Mouse (Mus musculus): ENCODE measurements around the gene Asic4. TPM values are rescaled to one million over a fixed set of nuclear protein-coding genes. Genes with fewer than 3 reads are reported as not detected.

Asic4 gene
- polyA plus RNA-seq, 1 experiment from 2014 or later: 0.13 TPM

DNA sequence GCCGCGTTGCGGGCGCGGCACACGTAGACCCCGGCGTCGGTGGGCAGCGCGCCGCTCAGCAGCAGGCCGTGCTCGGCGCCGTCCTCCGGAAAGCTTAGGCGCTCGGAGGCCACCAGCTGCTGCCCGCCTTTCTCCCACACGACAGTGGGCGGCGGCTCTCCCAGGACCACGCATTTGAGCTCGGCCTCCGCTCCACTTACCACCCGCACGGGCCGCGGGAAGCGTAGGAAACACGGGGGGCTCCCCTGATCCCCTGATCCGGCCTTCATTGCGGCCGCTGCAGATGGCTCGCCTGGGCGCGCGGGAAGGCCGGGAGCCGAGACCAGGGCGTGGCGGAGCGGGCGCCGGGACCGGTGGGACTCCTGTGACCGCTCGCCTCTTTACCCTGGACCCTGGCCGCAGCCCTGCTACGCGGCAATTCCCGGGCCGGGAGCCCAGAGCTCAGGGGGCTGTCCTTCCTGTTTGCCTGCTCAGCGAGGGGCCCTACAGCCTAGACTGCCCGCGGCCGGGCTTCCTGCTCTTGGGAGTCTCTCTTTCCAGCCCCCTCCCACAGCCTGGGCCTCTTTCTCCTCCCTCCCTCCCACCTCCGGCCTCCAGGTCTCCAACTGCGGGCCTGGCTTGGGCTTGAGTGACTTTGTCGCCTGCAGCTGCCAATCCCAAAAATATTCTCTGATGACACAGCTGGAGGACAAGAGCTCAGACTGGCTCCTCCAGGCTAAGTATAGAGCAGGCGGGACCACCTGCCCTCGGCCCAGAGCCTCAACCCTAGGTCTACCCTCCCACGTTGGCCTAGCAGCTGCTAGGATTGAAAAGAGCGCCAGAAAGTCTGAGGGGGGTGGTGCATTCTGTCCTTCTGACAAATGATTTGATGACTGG lies 56.0 kb downstream of the Asic4 start, which contains the start of gene Obsl1:
Gene Obsl1 (minus strand): TSS at position 497 of the 876 bp plus-strand sequence.
- no peaks in the 10 kb centered on the region for H3K9me3 ChIP-seq (ENCODE audit: control insufficient read depth, low read length)
- ATAC-seq (ENCODE audit: insufficient number of reproducible peaks, low FRiP score, low TSS enrichment, low read depth) (peak; percentile 86), DNase-seq (ENCODE audit: low spot score) (peak; percentile 90)
- H3K4me2 ChIP-seq (ENCODE audit: low read depth, severe bottlenecking): peak within 1 kb of the TSS; percentile 96
- under 1% methylated on average over 58 of the region's 65 CpGs for WGBS
- peaks cover 11% of the 10 kb centered on the region for H3K36me3 ChIP-seq (ENCODE audit: control insufficient read depth, insufficient read depth, low read length)
- H3K4me3 ChIP-seq (ENCODE audit: low read depth, low read length): peak within 1 kb of the TSS; percentile 92
- H3K4me1 ChIP-seq (ENCODE audit: control insufficient read depth, insufficient read depth, low read length): peaks cover 24% of the 10 kb centered on the region
- H3K27me3 ChIP-seq (ENCODE audit: control insufficient read depth, insufficient read depth, low read length): peaks cover 2% of the 10 kb centered on the region; the same call in 1 of the 2 replicates
- peak within 1 kb of the TSS; percentile 89 for H3K27ac ChIP-seq (replicated peaks; ENCODE audit: low read depth, low read length)
- H3K9ac ChIP-seq (ENCODE audit: low read length): peak within 1 kb of the TSS; percentile 95

DNA sequence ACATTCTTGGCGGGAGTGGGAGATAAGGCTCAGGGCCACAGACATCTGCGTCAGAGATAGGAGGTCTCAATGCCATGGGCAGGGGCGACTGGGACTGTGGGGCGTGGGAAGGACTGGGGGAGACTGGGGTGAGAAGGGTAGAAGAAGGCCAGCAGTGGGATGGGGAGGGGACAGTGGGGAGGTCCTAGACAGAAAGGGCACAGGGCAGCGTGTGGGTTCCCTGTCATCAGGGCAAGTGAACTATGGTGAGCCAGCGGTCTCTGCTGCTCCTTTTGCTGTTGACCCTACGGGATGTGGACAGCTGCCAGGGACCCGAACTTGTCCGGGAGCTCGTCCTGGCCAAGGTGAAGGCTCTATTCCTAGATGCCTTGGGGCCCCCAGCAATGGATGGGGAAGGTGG lies 56.8 kb downstream of the Asic4 start, which contains the start of gene Inha:
Gene Inha (plus strand): TSS at position 72 of the 400 bp plus-strand sequence.
- H3K27ac ChIP-seq (replicated peaks; ENCODE audit: low read depth, low read length): peak within 1 kb of the TSS; percentile 89
- peaks cover 28% of the 10 kb centered on the region for H3K4me1 ChIP-seq (ENCODE audit: control insufficient read depth, insufficient read depth, low read length)
- peak within 1 kb of the TSS; percentile 96 for H3K4me2 ChIP-seq (ENCODE audit: low read depth, severe bottlenecking)
- H3K9ac ChIP-seq (ENCODE audit: low read length): peak within 1 kb of the TSS; percentile 95
- peaks cover 6% of the 10 kb centered on the region for H3K36me3 ChIP-seq (ENCODE audit: control insufficient read depth, insufficient read depth, low read length)
- H3K4me3 ChIP-seq (ENCODE audit: low read depth, low read length): peak within 1 kb of the TSS; percentile 92
- ATAC-seq (ENCODE audit: insufficient number of reproducible peaks, low FRiP score, low TSS enrichment, low read depth) (0 out of 2 replicates have a peak, but pooled peaks have one; percentile 4), DNase-seq (ENCODE audit: low spot score) (no peak)
- peaks cover 2% of the 10 kb centered on the region; the same call in 1 of the 2 replicates for H3K27me3 ChIP-seq (ENCODE audit: control insufficient read depth, insufficient read depth, low read length)
- WGBS: 75% methylated on average over 10 of the region's 10 CpGs
- H3K9me3 ChIP-seq (ENCODE audit: control insufficient read depth, low read length): no peaks in the 10 kb centered on the region

DNA sequence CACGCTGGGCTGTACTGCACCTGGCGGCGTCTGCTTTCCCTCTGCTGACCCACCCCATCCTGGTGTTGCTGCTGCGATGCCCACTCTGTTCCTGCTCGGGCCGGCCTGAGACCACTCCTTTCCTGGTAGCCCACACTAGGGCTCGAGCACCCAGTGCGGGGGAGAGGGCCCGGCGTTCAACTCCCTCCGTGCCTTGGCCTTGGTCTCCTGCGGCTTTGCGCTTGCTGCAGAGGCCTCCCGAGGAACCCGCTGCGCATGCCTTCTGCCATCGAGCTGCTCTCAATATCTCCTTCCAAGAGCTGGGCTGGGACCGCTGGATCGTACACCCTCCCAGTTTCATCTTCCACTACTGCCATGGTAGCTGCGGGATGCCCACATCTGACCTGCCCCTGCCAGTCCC lies 59.4 kb downstream of the Asic4 start:
- ATAC-seq (ENCODE audit: insufficient number of reproducible peaks, low FRiP score, low TSS enrichment, low read depth): no peak
- H3K27ac ChIP-seq (replicated peaks; ENCODE audit: low read depth, low read length): no peak overlapping the region

DNA sequence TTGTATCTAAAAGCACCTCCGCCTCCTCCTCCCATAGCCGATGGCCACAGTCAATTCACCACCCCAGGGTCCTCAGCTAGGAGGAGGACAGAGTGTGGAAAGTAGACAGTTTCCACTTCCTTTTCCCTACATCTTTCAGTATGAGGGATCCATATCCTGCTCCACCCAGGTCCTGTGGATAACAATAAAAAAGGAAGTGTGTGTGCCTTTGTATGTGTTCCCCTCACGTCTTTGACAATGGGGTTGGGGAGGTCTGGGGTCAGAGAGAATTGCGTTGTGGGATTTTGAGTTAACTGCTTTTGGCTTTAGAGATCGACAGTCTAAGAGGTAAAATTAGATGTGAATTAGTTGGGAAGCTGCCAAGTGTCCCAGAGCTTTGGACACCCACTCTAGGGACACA lies 59.9 kb downstream of the Asic4 start:
- 81% methylated on average over 5 of the region's 5 CpGs for WGBS
- DNase-seq (ENCODE audit: low spot score) (no peak), ATAC-seq (ENCODE audit: insufficient number of reproducible peaks, low FRiP score, low TSS enrichment, low read depth) (no peak)
- Histone ChIP-seq H3K9me3 (ENCODE audit: control insufficient read depth, low read length) (no peaks in the 10 kb centered on the region), H3K36me3 (ENCODE audit: control insufficient read depth, insufficient read depth, low read length) (no peaks in the 10 kb centered on the region), H3K27ac (replicated peaks; ENCODE audit: low read depth, low read length) (no peak overlapping the region), H3K9ac (ENCODE audit: low read length) (no peak overlapping the region), H3K4me2 (ENCODE audit: low read depth, severe bottlenecking) (no peak overlapping the region), H3K4me3 (ENCODE audit: low read depth, low read length) (no peak overlapping the region), H3K4me1 (ENCODE audit: control insufficient read depth, insufficient read depth, low read length) (peaks cover 20% of the 10 kb centered on the region), H3K27me3 (ENCODE audit: control insufficient read depth, insufficient read depth, low read length) (0 out of 2 replicates have a peak, but pooled peaks cover 2% of the 10 kb centered on the region)

More for the DNA sequence above, 59.4 kb downstream of the Asic4 start:
- 48% methylated on average over 20 of the region's 20 CpGs for WGBS
- Histone ChIP-seq H3K9ac (ENCODE audit: low read length) (no peak overlapping the region), H3K9me3 (ENCODE audit: control insufficient read depth, low read length) (no peaks in the 10 kb centered on the region), H3K4me1 (ENCODE audit: control insufficient read depth, insufficient read depth, low read length) (peaks cover 20% of the 10 kb centered on the region), H3K36me3 (ENCODE audit: control insufficient read depth, insufficient read depth, low read length) (no peaks in the 10 kb centered on the region), H3K27me3 (ENCODE audit: control insufficient read depth, insufficient read depth, low read length) (0 out of 2 replicates have a peak, but pooled peaks cover 2% of the 10 kb centered on the region), H3K4me3 (ENCODE audit: low read depth, low read length) (no peak overlapping the region), H3K4me2 (ENCODE audit: low read depth, severe bottlenecking) (no peak overlapping the region)
- DNase-seq (ENCODE audit: low spot score): no peak

DNA sequence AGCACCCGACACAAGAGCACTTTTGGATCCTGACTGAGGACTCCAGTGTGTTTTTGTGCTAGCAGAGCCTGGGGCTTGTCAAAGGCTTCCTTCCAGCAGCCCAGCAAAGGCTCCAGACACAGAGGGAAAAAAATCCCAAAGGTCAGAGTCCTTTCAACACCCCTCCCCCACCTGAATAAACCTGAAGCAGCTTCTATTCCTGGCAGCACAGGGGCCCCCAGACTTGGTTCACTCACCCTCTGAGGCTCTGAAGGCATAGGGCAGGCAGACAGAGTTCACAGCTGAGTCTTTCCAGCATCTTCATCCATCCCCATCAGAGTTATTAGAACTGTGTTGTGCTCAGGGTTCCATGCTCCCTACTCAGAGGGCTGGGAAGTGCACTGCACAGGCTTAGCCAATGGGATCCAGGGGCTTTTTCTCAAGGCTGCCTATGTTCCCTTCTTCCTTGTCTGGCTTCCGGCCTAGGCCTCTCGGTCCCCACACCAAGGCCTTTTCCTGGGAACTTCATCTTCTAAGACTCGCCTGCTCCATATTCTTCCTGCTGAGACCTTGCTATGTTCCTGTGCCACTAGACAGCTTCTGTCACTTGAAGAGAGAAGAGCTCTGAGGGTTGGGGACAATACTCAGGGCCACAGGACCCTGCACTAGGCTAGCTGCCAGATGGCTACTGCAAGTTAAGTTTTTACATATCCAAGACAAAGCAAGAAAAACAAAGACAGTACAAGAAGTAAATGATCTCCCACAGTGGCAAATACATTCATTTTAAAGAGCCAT lies 61.4 kb downstream of the Asic4 start:
- ATAC-seq (ENCODE audit: insufficient number of reproducible peaks, low FRiP score, low TSS enrichment, low read depth) (no peak), DNase-seq (ENCODE audit: low spot score) (peak; percentile 57)
- H3K9ac ChIP-seq (ENCODE audit: low read length): no peak overlapping the region
- H3K4me3 ChIP-seq (ENCODE audit: low read depth, low read length): no peak overlapping the region
- H3K4me2 ChIP-seq (ENCODE audit: low read depth, severe bottlenecking): no peak overlapping the region
- H3K36me3 ChIP-seq (ENCODE audit: control insufficient read depth, insufficient read depth, low read length): no peaks in the 10 kb centered on the region
- H3K27ac ChIP-seq (replicated peaks; ENCODE audit: low read depth, low read length): peak overlapping the region; percentile 10; the same call in 1 of the 2 replicates
- H3K27me3 ChIP-seq (ENCODE audit: control insufficient read depth, insufficient read depth, low read length): 0 out of 2 replicates have a peak, but pooled peaks cover 2% of the 10 kb centered on the region
- H3K4me1 ChIP-seq (ENCODE audit: control insufficient read depth, insufficient read depth, low read length): peaks cover 16% of the 10 kb centered on the region
- 68% methylated on average over 4 of the region's 4 CpGs for WGBS
- H3K9me3 ChIP-seq (ENCODE audit: control insufficient read depth, low read length): no peaks in the 10 kb centered on the region

DNA sequence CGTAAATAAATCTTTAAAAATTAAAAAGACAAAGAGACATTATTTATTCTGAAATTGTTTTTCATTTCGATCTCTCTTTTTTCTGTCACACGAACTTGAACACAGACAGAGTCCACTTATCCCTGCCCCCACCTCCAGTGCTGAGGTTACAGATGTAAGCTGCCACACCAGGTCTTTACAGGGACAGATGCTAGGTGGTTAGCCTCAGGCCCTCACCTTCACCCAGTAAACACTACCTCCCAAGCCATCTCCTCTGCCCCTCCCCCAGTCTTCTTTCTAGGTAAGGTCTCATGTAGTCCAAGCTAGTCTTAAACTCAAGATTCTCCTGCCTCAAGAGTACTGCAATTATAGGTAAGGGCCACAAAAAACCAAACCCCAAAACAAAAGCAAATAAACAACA lies 62.3 kb downstream of the Asic4 start:
- Histone ChIP-seq H3K9me3 (ENCODE audit: control insufficient read depth, low read length) (no peaks in the 10 kb centered on the region), H3K27me3 (ENCODE audit: control insufficient read depth, insufficient read depth, low read length) (0 out of 2 replicates have a peak, but pooled peaks cover 2% of the 10 kb centered on the region), H3K27ac (replicated peaks; ENCODE audit: low read depth, low read length) (no peak overlapping the region), H3K9ac (ENCODE audit: low read length) (no peak overlapping the region), H3K4me3 (ENCODE audit: low read depth, low read length) (no peak overlapping the region), H3K4me2 (ENCODE audit: low read depth, severe bottlenecking) (no peak overlapping the region), H3K4me1 (ENCODE audit: control insufficient read depth, insufficient read depth, low read length) (peaks cover 9% of the 10 kb centered on the region), H3K36me3 (ENCODE audit: control insufficient read depth, insufficient read depth, low read length) (no peaks in the 10 kb centered on the region)
- DNase-seq (ENCODE audit: low spot score) (no peak), ATAC-seq (ENCODE audit: insufficient number of reproducible peaks, low FRiP score, low TSS enrichment, low read depth) (no peak)
- 94% methylated on average over 3 of the region's 3 CpGs for WGBS

DNA sequence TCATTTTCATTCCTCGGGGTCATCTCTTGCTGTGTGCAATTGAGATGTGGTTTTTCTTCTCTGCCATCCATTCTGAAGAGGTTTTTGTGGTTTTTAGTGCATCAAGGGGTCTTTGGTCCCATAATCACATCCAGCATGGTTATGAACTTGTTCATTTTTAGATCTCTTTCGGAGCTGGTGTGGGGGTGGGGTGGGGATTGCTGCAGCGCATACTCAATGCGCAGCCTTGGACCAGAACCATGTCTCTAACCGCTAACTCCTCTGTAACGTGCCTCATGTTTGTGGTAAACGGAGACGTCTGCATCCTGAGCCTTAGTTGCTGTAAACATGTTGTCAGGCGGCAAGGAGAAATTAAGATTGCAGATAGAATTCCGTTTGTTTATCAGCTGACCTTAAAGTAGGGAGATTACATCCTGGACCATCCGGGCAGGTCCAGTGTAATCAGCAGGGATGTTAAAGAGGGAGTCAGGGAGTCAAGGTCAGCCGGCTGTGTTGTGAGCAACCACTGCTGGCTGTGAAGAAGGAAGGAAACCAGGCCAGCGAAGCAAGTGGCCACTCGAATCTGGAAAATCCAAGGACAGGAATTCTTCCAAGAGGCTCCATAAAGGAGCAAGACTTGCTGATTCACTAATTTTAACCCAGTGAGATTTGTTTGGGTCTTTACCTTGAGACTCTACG lies 66.6 kb downstream of the Asic4 start:
- WGBS: 76% methylated on average over 15 of the region's 15 CpGs
- no peak overlapping the region for H3K27ac ChIP-seq (replicated peaks; ENCODE audit: low read depth, low read length)
- H3K9me3 ChIP-seq (ENCODE audit: control insufficient read depth, low read length): no peaks in the 10 kb centered on the region; the same call in 1 of the 2 replicates
- no peaks in the 10 kb centered on the region for H3K36me3 ChIP-seq (ENCODE audit: control insufficient read depth, insufficient read depth, low read length)
- ATAC-seq (ENCODE audit: insufficient number of reproducible peaks, low FRiP score, low TSS enrichment, low read depth) (no peak), DNase-seq (ENCODE audit: low spot score) (no peak)
- no peaks in the 10 kb centered on the region for H3K27me3 ChIP-seq (ENCODE audit: control insufficient read depth, insufficient read depth, low read length)
- H3K4me2 ChIP-seq (ENCODE audit: low read depth, severe bottlenecking): no peak overlapping the region
- no peaks in the 10 kb centered on the region for H3K4me1 ChIP-seq (ENCODE audit: control insufficient read depth, insufficient read depth, low read length)
- no peak overlapping the region for H3K9ac ChIP-seq (ENCODE audit: low read length)
- no peak overlapping the region for H3K4me3 ChIP-seq (ENCODE audit: low read depth, low read length)

DNA sequence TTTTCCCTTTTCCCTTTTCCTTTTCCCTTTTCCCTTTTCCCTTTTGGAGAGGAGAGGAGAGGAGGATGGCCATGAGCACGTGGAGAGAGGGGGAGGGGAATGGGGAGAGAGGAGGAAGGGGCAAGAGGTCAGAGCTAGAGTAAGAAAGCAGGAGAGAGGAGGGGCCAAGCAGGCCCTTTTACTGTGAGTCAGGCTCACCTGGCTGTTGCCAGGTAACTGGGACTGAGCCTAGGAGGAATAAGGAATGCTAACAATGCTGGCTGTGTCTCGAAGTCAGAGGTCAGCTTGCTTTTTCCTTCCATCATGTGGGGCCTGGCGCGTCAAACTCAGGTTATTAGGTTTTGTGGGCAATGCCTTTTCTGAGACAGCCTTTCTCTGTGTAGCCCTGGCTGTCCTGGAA lies 67.7 kb downstream of the Asic4 start:
- no peaks in the 10 kb centered on the region for H3K4me1 ChIP-seq (ENCODE audit: control insufficient read depth, insufficient read depth, low read length)
- no peak overlapping the region for H3K9ac ChIP-seq (ENCODE audit: low read length)
- DNase-seq (ENCODE audit: low spot score): no peak
- no peak overlapping the region for H3K4me2 ChIP-seq (ENCODE audit: low read depth, severe bottlenecking)
- no peak overlapping the region for H3K27ac ChIP-seq (replicated peaks; ENCODE audit: low read depth, low read length)
- no peak for ATAC-seq (ENCODE audit: insufficient number of reproducible peaks, low FRiP score, low TSS enrichment, low read depth)
- no peaks in the 10 kb centered on the region; the same call in 1 of the 2 replicates for H3K9me3 ChIP-seq (ENCODE audit: control insufficient read depth, low read length)
- 49% methylated on average over 4 of the region's 4 CpGs for WGBS
- H3K36me3 ChIP-seq (ENCODE audit: control insufficient read depth, insufficient read depth, low read length): no peaks in the 10 kb centered on the region
- no peak overlapping the region for H3K4me3 ChIP-seq (ENCODE audit: low read depth, low read length)
- H3K27me3 ChIP-seq (ENCODE audit: control insufficient read depth, insufficient read depth, low read length): no peaks in the 10 kb centered on the region
